Mouse (Mus musculus) erythroblast, embryonic 14.5 days (primary cell): ENCODE results near the gene Klhl6.

Experiments
- GATA1 ChIP-seq: IDR thresholded peaks from 2 replicates; pipeline ENCODE4 v1.6.1; 2012; ENCODE audit warnings: low read length, inconsistent platforms, mixed read lengths
- TAL1 ChIP-seq: IDR thresholded peaks from 3 replicates; pipeline ENCODE4 v1.6.1; 2012; ENCODE audit warnings: low read length, inconsistent platforms, mixed read lengths

DNA sequence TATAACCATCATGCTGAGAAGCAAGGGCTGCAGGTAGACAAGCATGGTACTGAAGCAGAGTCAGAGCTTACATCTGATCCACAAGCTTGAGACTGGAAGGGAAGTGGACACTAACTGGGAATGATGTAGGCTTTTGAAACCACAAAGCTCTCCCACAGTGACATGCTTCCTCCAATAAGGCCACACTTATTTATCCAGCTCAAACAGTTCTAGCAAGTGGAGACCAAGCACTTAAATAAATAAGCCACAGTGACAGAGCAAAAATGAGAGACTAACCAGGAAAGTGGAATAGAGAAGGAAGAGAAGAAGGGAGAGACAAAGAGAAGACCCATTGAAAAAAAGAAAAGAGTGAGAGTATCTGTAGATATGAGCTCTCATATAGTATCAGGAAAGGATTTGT lies 62.0 kb downstream of the Klhl6 start:
- no peak for TF ChIP-seq GATA1
- TF ChIP-seq TAL1 = no peak
